Mouse (Mus musculus) G1E (cell line): ENCODE results near the gene Zfp536. TPM values are rescaled to one million over a fixed set of nuclear protein-coding genes. Genes with fewer than 3 reads are reported as not detected.

ENCODE experiments used
- ATAC-seq: 2 replicates; pipeline ENCODE4 v1.8.0; 2016; ENCODE audit warnings: mild to moderate bottlenecking; ENCODE audit not compliant: insufficient number of reproducible peaks, poor library complexity, low FRiP score, severe bottlenecking; ENCODE audit errors: extremely low read depth
- DNase-seq: peaks from one replicate; pipeline ENCODE4 v3.0.0; 2012; ENCODE audit warnings: low spot score
- H3K27me3 ChIP-seq: 2 replicates; pipeline ENCODE4 v1.6.1; 2012; ENCODE audit warnings: mild to moderate bottlenecking, low read length, inconsistent platforms; ENCODE audit not compliant: insufficient read depth
- H3K36me3 ChIP-seq: replicated peaks from 2 replicates; pipeline ENCODE3; 2012; ENCODE audit warnings: mild to moderate bottlenecking, inconsistent platforms
- H3K4me1 ChIP-seq: 2 replicates; pipeline ENCODE4 v1.6.1; 2012; ENCODE audit warnings: low read depth, low read length, inconsistent platforms, mixed read lengths; ENCODE audit not compliant: insufficient read depth
- H3K4me3 ChIP-seq: 2 replicates; pipeline ENCODE4 v1.5.1; 2012; ENCODE audit warnings: low read depth, mild to moderate bottlenecking, inconsistent platforms, low read length, moderate library complexity, mixed read lengths
- H3K9me3 ChIP-seq: replicated peaks from 2 replicates; pipeline ENCODE4 v1.6.1; 2012; ENCODE audit warnings: inconsistent platforms
- CTCF ChIP-seq: IDR thresholded peaks from 2 replicates; pipeline ENCODE4 v1.5.1; 2012; ENCODE audit warnings: low read depth, low read length, inconsistent platforms, mixed read lengths
- GATA1 ChIP-seq: IDR thresholded peaks from 2 replicates; pipeline ENCODE4 v1.6.1; 2012; ENCODE audit warnings: borderline replicate concordance, low read length, inconsistent platforms, mixed read lengths
- GATA2 ChIP-seq: IDR thresholded peaks from 2 replicates; pipeline ENCODE4 v1.6.1; 2012; ENCODE audit warnings: low read depth, low read length, inconsistent platforms, borderline replicate concordance
- POLR2AphosphoS5 ChIP-seq: IDR thresholded peaks from 2 replicates; pipeline ENCODE4 v1.6.1; 2012; ENCODE audit warnings: low read depth, low read length, inconsistent platforms; ENCODE audit not compliant: insufficient replicate concordance
- TAL1 ChIP-seq: conservative IDR thresholded peaks from 2 replicates; pipeline ENCODE4 v1.6.1; 2012; ENCODE audit warnings: low read depth, low read length, inconsistent platforms, mixed read lengths
- polyA plus RNA-seq: library from polyadenylated mRNA; stranded (reverse); fragments of >175 nt; gene quantifications from 2 replicates; pipeline ENCODE4 v1.2.3, GENCODE M21; 2012
- total RNA-seq, 2 experiments: library from RNA; stranded (forward) in 1 of 2; stranded (reverse) in 1 of 2; fragments of 200-1000 nt in 1 of 2; fragments of >200 nt in 1 of 2; fragmentation: Nextera tagmentation in 1 of 2; gene quantifications; 2 replicates each; pipeline ENCODE4 v1.2.3; 2014 to 2017

Gene Zfp536
- total and polyA plus RNA-seq, 3 experiments = 0.22 TPM; not detected in 2

GRCm38 (mm10) chr7:37685247-37685646 is 88.2 kb downstream of the Zfp536 start:
- ATAC-seq (no peak), DNase-seq (no peak)
- no peak for TF ChIP-seq GATA1
- TF ChIP-seq TAL1 = no peak
- TF ChIP-seq CTCF = no peak
- TF ChIP-seq POLR2AphosphoS5 = no peak
- no peak for TF ChIP-seq GATA2
- Histone ChIP-seq H3K9me3 (peaks cover 61% of the 10 kb centered on the region), H3K36me3 (no peaks in the 10 kb centered on the region), H3K4me3 (no peak overlapping the region), H3K4me1 (no peaks in the 10 kb centered on the region), H3K27me3 (no peaks in the 10 kb centered on the region)

GRCm38 (mm10) chr7:37681335-37681734 is 92.1 kb downstream of the Zfp536 start:
- ATAC-seq (no peak), DNase-seq (no peak)
- no peaks in the 10 kb centered on the region for H3K27me3 ChIP-seq
- H3K36me3 ChIP-seq = no peaks in the 10 kb centered on the region
- H3K4me1 ChIP-seq = no peaks in the 10 kb centered on the region
- H3K4me3 ChIP-seq = no peak overlapping the region
- peaks cover 44% of the 10 kb centered on the region for H3K9me3 ChIP-seq
- TF ChIP-seq CTCF (no peak), POLR2AphosphoS5 (no peak), GATA2 (no peak), TAL1 (no peak)

GRCm38 (mm10) chr7:37663676-37664365 is 109.6 kb downstream of the Zfp536 start:
- DNase-seq = no peak
- Histone ChIP-seq H3K9me3 (peaks cover 60% of the 10 kb centered on the region), H3K27me3 (no peaks in the 10 kb centered on the region), H3K36me3 (no peaks in the 10 kb centered on the region), H3K4me1 (no peaks in the 10 kb centered on the region), H3K4me3 (no peak overlapping the region)
- ATAC-seq = no peak
- no peak for TF ChIP-seq CTCF
- TF ChIP-seq POLR2AphosphoS5 = no peak
- no peak for TF ChIP-seq GATA2
- TF ChIP-seq TAL1 = no peak
- no peak for TF ChIP-seq GATA1

- TF ChIP-seq POLR2AphosphoS5 (no peak), GATA2 (no peak), GATA1 (no peak), CTCF (no peak), TAL1 (no peak)
- no peaks in the 10 kb centered on the region for H3K27me3 ChIP-seq
- H3K9me3 ChIP-seq = peaks cover 51% of the 10 kb centered on the region
- no peak overlapping the region for H3K4me3 ChIP-seq
- H3K4me1 ChIP-seq = no peaks in the 10 kb centered on the region
- ATAC-seq (no peak), DNase-seq (no peak)
- no peaks in the 10 kb centered on the region for H3K36me3 ChIP-seq
Measured at GRCm38 (mm10) chr7:37648671-37649070, 124.8 kb downstream of the Zfp536 start.

DNA sequence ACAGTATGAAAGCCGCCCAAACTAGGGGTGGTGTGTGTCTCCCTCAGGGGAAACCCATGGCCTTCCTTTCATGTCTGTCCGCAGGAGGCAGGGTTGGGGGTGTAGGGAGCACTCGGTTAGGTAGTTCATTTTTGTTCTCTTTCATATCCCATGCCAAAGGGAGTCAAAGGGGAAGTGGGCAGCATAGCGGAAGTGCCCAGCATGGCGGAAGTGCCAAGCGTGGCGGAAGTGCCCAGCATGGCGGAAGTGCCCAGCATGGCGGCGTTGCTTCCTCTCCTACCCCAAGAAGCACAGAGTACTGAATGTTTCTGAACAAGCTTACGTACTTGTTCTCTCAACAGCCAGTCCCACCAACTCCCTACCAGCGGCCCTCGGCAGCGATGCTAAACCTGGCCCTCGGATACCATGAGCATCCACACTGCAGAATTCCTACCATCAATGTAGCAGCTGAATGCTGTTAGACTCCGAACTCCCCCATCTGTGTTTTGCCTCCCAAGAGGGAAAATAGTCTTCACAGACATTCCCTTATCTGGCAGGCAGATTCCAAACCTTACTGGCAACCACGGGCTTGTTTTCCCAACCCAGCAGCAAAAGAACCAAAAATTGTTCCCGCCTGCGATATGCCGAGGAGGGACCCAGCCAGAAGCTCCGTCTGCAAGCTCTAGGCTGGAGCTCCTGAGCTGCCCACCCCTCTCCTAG is 125.4 kb downstream of the Zfp536 start:
- no peak for DNase-seq
- ATAC-seq = no peak

GRCm38 (mm10) chr7:37639740-37640397 is 133.6 kb downstream of the Zfp536 start:
- ATAC-seq (no peak), DNase-seq (no peak)
- peaks cover 61% of the 10 kb centered on the region for H3K9me3 ChIP-seq
- H3K36me3 ChIP-seq = no peaks in the 10 kb centered on the region
- TF ChIP-seq TAL1 = no peak
- H3K4me1 ChIP-seq = no peaks in the 10 kb centered on the region
- H3K27me3 ChIP-seq = no peaks in the 10 kb centered on the region
- no peak overlapping the region for H3K4me3 ChIP-seq

More for the DNA sequence above, 125.4 kb downstream of the Zfp536 start:
- Histone ChIP-seq H3K4me3 (no peak overlapping the region), H3K27me3 (no peaks in the 10 kb centered on the region), H3K36me3 (no peaks in the 10 kb centered on the region), H3K4me1 (no peaks in the 10 kb centered on the region), H3K9me3 (peaks cover 50% of the 10 kb centered on the region)
- no peak for TF ChIP-seq POLR2AphosphoS5
- no peak for TF ChIP-seq CTCF
- no peak for TF ChIP-seq GATA1
- no peak for TF ChIP-seq GATA2
- TF ChIP-seq TAL1 = no peak
